Mouse (Mus musculus) myocyte (in vitro differentiated cells): Measurements from ENCODE around the gene Sh3rf1.

ENCODE experiments used
- E2F4 ChIP-seq: IDR thresholded peaks from one replicate; pipeline ENCODE4 v1.6.1; 2011; ENCODE audit warnings: mild to moderate bottlenecking, control low read depth, moderate library complexity; ENCODE audit not compliant: insufficient read depth
- MAX ChIP-seq: IDR thresholded peaks from one replicate; pipeline ENCODE4 v1.6.1; 2011; ENCODE audit warnings: low read depth, mild to moderate bottlenecking, control low read depth
- POLR2A ChIP-seq: IDR thresholded peaks from one replicate; pipeline ENCODE4 v1.6.1; 2011; ENCODE audit warnings: low read depth, mild to moderate bottlenecking, control low read depth, moderate library complexity; ENCODE audit not compliant: insufficient read length
- POLR2AphosphoS2 ChIP-seq: IDR thresholded peaks from one replicate; pipeline ENCODE4 v1.6.1; 2011; ENCODE audit warnings: low read depth, control low read depth; ENCODE audit not compliant: insufficient read length
- USF1 ChIP-seq: IDR thresholded peaks from one replicate; pipeline ENCODE4 v1.6.1; 2011; ENCODE audit warnings: low read depth, mild to moderate bottlenecking, control low read depth, moderate library complexity

DNA sequence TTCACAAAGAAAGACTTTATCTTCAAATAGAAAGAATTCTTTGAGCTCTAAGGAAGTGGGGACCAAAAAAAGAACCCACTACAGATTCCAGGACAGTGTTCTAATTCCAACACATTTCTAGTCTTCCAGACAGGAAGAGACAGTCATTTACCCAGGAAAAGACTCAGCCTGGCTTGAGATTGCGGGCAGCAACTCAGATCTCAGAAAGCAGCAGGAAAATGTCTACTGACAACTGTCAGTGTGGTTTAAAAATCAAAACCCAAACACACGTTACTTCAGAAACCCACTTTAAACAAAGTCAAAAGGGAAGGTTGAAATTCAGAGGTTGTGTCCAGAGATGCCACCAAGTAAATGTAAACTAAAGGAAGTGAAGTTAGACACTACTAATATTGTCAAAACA, 16.8 kb upstream of the Sh3rf1 start:
- TF ChIP-seq POLR2A (no peak), E2F4 (no peak), MAX (no peak), USF1 (no peak), POLR2AphosphoS2 (no peak)
